Mouse (Mus musculus): ENCODE results near the gene Rnf130.

DNA sequence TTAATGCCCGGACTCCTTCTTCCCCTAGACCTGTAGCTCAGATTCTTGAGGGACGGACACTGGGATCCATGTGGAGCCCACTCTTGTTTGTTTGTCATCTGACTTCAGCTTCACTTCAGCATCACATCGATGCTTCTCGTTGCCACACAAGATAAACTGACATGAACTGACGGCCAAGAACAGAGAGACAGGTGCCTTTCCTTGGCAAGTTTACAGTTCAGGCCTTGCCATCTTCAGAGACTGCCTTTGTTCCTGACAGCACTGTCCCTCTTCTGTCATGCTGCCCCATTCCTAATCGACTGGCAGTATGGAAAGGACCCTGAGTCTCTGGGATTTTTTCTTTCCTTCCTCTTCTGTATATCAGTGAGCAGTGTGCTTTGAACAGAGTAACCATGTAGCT is 33.9 kb downstream of the Rnf130 start:
- TF ChIP-seq POLR2A (IDR thresholded peaks at IDR 0.05; ENCODE audit: low read depth, low read length) = no peak
- TF ChIP-seq CTCF (conservative IDR thresholded peaks at IDR 0.05; ENCODE audit: insufficient read depth, insufficient read length, low read depth, low read length) = no peak

Measured in kidney, adult 2 months (tissue).